Mouse (Mus musculus) hindbrain, embryonic 14.5 days (tissue): Measurements from ENCODE around the gene Scaf1. TPM values are rescaled to one million over a fixed set of nuclear protein-coding genes. Genes with fewer than 3 reads are reported as not detected.

Source experiments
- ATAC-seq: fragments of 200-750 bp; cut with Nextera tagmentation; 2 replicates; pipeline ENCODE4 v1.8.0; 2017; ENCODE audit warnings: moderate number of reproducible peaks, mild to moderate bottlenecking, moderate TSS enrichment, moderate library complexity; ENCODE audit not compliant: low FRiP score
- DNase-seq: peaks from one replicate; pipeline ENCODE4 v3.0.0-alpha.2; 2015; ENCODE audit warnings: low spot score
- H3K27ac ChIP-seq: fragments of 300-500 bp; sonication (generic); 2 replicates; pipeline ENCODE4 v1.5.1; 2014; ENCODE audit warnings: mild to moderate bottlenecking, moderate library complexity
- H3K27me3 ChIP-seq: fragments of 300-500 bp; sonication (generic); 2 replicates; pipeline ENCODE4 v1.6.1; 2014; ENCODE audit warnings: mild to moderate bottlenecking, low read length, mixed read lengths; ENCODE audit not compliant: control insufficient read depth, insufficient read depth
- H3K36me3 ChIP-seq: fragments of 300-500 bp; sonication (generic); replicated peaks from 2 replicates; pipeline ENCODE4 v1.6.1; 2014; ENCODE audit not compliant: control insufficient read depth, insufficient read depth
- H3K4me1 ChIP-seq: fragments of 300-500 bp; sonication (generic); replicated peaks from 2 replicates; pipeline ENCODE4 v1.6.1; 2014; ENCODE audit warnings: antibody characterized with exemption, low read length, mixed read lengths; ENCODE audit not compliant: control insufficient read depth, insufficient read depth
- H3K4me2 ChIP-seq: fragments of 300-500 bp; sonication (generic); replicated peaks from 2 replicates; pipeline ENCODE4 v1.6.1; 2014; ENCODE audit warnings: mild to moderate bottlenecking, moderate library complexity
- H3K4me3 ChIP-seq: fragments of 300-500 bp; sonication (generic); replicated peaks from 2 replicates; pipeline ENCODE4 v1.5.1; 2014; ENCODE audit warnings: mild to moderate bottlenecking, low read length
- H3K9ac ChIP-seq: fragments of 300-500 bp; sonication (generic); 2 replicates; pipeline ENCODE4 v1.6.1; 2014
- H3K9me3 ChIP-seq: fragments of 300-500 bp; sonication (generic); 2 replicates; pipeline ENCODE4 v1.6.1; 2016; ENCODE audit warnings: low read length; ENCODE audit not compliant: control insufficient read depth
- WGBS: fragments of 180-500 bp; shearing (Covaris S2); extraction: QIAGEN DNeasy Blood & Tissue Kit; methylation state at CpG from one replicate; pipeline ENCODE4 v1.1.7; 2014; 5-methylcytosine and 5-hydroxymethylcytosine counted together
- microRNA-seq: library from miRNA; unstranded; fragments of <30 nt; microRNA quantifications from one replicate; pipeline ENCODE4, GENCODE M21; 2016
- polyA plus RNA-seq: library from polyadenylated mRNA; unstranded; fragments of >200 nt; fragmentation: Nextera tagmentation; extraction: Ambion mirVana; gene quantifications from 2 replicates; pipeline ENCODE4 v1.2.1, GENCODE M21; 2014

Gene Scaf1
- polyA plus RNA-seq, 1 experiment from 2014 or later, result 59.7 TPM

DNA sequence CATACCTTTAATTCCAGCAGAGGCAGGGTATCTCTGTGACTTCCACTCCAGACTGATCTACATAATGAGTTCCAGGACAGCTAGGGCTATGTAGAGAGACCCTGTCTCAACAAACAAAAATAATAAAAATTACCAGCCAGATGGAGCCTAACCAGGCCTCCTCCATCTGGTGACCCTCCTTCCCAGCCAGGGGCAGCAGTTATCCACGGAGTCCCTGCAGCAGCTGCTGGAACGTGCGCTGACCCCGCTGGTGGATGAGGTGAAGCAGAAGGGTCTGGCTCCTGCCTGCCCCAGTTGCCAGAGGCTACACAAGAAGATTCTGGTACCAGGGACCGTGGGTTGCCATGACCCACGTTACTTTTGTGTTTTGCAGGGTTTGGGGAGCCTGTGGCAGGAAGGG, 59.9 kb downstream of the Scaf1 start:
- H3K4me1 ChIP-seq, result peaks cover 8% of the 10 kb centered on the region; the same call in 1 of the 2 replicates
- no peak overlapping the region for H3K4me3 ChIP-seq
- no peak for DNase-seq
- H3K9ac ChIP-seq, result no peak overlapping the region
- no peaks in the 10 kb centered on the region for H3K9me3 ChIP-seq
- H3K4me2 ChIP-seq, result no peak overlapping the region
- peaks cover 14% of the 10 kb centered on the region for H3K27me3 ChIP-seq
- WGBS, result 44% methylated on average over 6 of the region's 6 CpGs
- no peak for ATAC-seq
- peaks cover 25% of the 10 kb centered on the region for H3K36me3 ChIP-seq
- no peak overlapping the region for H3K27ac ChIP-seq

- Histone ChIP-seq H3K9me3 (no peaks in the 10 kb centered on the region), H3K4me1 (peaks cover 8% of the 10 kb centered on the region; the same call in 1 of the 2 replicates), H3K9ac (no peak overlapping the region), H3K27me3 (peaks cover 20% of the 10 kb centered on the region), H3K36me3 (peaks cover 18% of the 10 kb centered on the region), H3K4me3 (no peak overlapping the region), H3K4me2 (no peak overlapping the region), H3K27ac (no peak overlapping the region)
- DNase-seq (no peak), ATAC-seq (no peak)
- 55% methylated on average over 5 of the region's 5 CpGs for WGBS
Measured at GRCm38 (mm10) chr7:44955628-44956027, 60.5 kb downstream of the Scaf1 start.

DNA sequence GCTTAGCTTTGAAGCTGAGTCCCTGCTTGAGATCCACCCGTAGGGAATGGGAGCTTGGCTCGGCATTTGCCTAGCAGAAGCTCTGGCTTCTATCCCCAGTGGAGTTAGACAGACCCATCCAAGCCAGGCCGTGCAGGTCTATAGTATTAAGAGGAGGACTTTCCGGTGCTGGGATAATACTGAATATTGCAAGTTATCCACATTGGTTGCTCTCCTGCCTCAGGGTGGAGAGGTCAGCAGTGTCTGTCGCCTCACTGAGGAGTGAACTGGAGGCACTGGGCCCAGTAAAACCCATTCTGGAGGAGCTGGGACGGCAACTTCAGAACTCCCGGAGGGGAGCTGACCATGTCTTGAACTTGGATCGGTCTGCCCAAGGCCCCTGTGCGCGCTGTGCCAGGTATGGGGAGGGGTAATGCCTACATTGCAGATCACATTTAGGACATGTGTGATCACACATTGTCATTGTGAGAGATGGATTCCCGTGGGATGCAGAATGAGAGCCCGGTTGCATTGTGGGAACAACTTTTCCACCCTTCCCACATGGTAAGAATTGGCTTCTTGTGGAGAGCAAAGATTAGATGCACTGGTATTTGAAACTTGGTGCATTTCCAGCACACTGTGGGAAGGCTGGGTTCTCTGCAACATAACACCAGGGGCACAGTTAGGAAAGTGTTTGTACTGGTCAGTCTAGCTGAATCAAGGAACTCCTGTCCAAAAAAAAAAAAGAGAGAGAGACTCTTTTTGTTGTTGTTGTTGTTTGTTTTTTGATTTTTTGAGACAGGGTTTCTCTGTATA, 61.9 kb downstream of the Scaf1 start:
- ATAC-seq (no peak), DNase-seq (no peak)
- peaks cover 29% of the 10 kb centered on the region for H3K27me3 ChIP-seq
- no peak overlapping the region for H3K4me2 ChIP-seq
- peaks cover 8% of the 10 kb centered on the region; the same call in 1 of the 2 replicates for H3K4me1 ChIP-seq
- no peak overlapping the region for H3K27ac ChIP-seq
- H3K4me3 ChIP-seq, result no peak overlapping the region
- H3K9me3 ChIP-seq, result no peaks in the 10 kb centered on the region
- no peak overlapping the region for H3K9ac ChIP-seq
- H3K36me3 ChIP-seq, result peaks cover 10% of the 10 kb centered on the region
- WGBS, result 82% methylated on average over 12 of the region's 12 CpGs

- H3K9ac ChIP-seq, result no peak overlapping the region
- peaks cover 3% of the 10 kb centered on the region; the same call in 1 of the 2 replicates for H3K36me3 ChIP-seq
- no peak overlapping the region for H3K4me3 ChIP-seq
- no peak for DNase-seq
- no peaks in the 10 kb centered on the region for H3K9me3 ChIP-seq
- H3K27me3 ChIP-seq, result peaks cover 29% of the 10 kb centered on the region
- ATAC-seq, result no peak
- H3K27ac ChIP-seq, result no peak overlapping the region
- 56% methylated on average over 14 of the region's 14 CpGs for WGBS
- no peak overlapping the region for H3K4me2 ChIP-seq
- H3K4me1 ChIP-seq, result peaks cover 8% of the 10 kb centered on the region; the same call in 1 of the 2 replicates
Measured at GRCm38 (mm10) chr7:44953561-44953960, 62.6 kb downstream of the Scaf1 start.

Small RNAs within 50 kb of the gene (microRNA-seq; reads per million reads assigned to microRNA genes)
- gene Mir7054, result 0.65 reads per million

Other genes starting within 250 kb of the Scaf1 start
- 25.4 and 30.0 TPM in 2 replicates for gene Nup62, start 200.3 kb downstream of the Scaf1 start, polyA plus RNA-seq
- gene Il4i1, start 200.0 kb downstream of the Scaf1 start, polyA plus RNA-seq, result 1.3 TPM in 2 replicates
- gene Atf5, start 199.7 kb downstream of the Scaf1 start, polyA plus RNA-seq, result 2.2 and 2.5 TPM in 2 replicates
- gene Akt1s1, start 167.4 kb downstream of the Scaf1 start, polyA plus RNA-seq, result 57.6 and 59.1 TPM in 2 replicates
- gene Tbc1d17, start 167.3 kb downstream of the Scaf1 start, polyA plus RNA-seq, result 98.5 and 104 TPM in 2 replicates
- 23.4 and 26.5 TPM in 2 replicates for gene Pnkp, start 159.2 kb downstream of the Scaf1 start, polyA plus RNA-seq
- 430 and 454 TPM in 2 replicates for gene Ptov1, start 146.6 kb downstream of the Scaf1 start, polyA plus RNA-seq
- 87.5 and 90.6 TPM in 2 replicates for gene Med25, start 123.7 kb downstream of the Scaf1 start, polyA plus RNA-seq
- gene Fuz, start 120.3 kb downstream of the Scaf1 start, polyA plus RNA-seq, result 15.9 and 16.0 TPM in 2 replicates
- gene Ap2a1, start 86.9 kb downstream of the Scaf1 start, polyA plus RNA-seq, result 123 and 135 TPM in 2 replicates
- 0.14 and 0.33 TPM in 2 replicates for gene Tsks, start 73.2 kb downstream of the Scaf1 start, polyA plus RNA-seq
- 53.3 and 53.8 TPM in 2 replicates for gene Cpt1c, start 41.5 kb downstream of the Scaf1 start, polyA plus RNA-seq
- 194 and 210 TPM in 2 replicates for gene Prmt1, start 29.8 kb downstream of the Scaf1 start, polyA plus RNA-seq
- gene Irf3, start 18.7 kb downstream of the Scaf1 start, polyA plus RNA-seq, result 52.1 and 56.9 TPM in 2 replicates
- gene Bcl2l12, start 17.7 kb downstream of the Scaf1 start, polyA plus RNA-seq, result 9.2 and 12.6 TPM in 2 replicates
- gene Rras, start 1.6 kb upstream of the Scaf1 start, polyA plus RNA-seq, result 14.2 and 15.2 TPM in 2 replicates
- 16.5 and 16.8 TPM in 2 replicates for gene Prr12, start 36.5 kb upstream of the Scaf1 start, polyA plus RNA-seq
- 57.9 and 62.1 TPM in 2 replicates for gene Nosip, start 46.1 kb upstream of the Scaf1 start, polyA plus RNA-seq
- 12.8 and 13.9 TPM in 2 replicates for gene Prrg2, start 46.3 kb upstream of the Scaf1 start, polyA plus RNA-seq
- 77.7 and 93.3 TPM in 2 replicates for gene Rcn3, start 75.9 kb upstream of the Scaf1 start, polyA plus RNA-seq
- gene Fcgrt, start 87.5 kb upstream of the Scaf1 start, polyA plus RNA-seq, result 37.7 and 40.5 TPM in 2 replicates
- gene Rps11, start 108.1 kb upstream of the Scaf1 start, polyA plus RNA-seq, result 767 and 952 TPM in 2 replicates
- 725 and 835 TPM in 2 replicates for gene Rpl13a, start 112.4 kb upstream of the Scaf1 start, polyA plus RNA-seq
- gene Gm45713, start 119.9 kb upstream of the Scaf1 start, polyA plus RNA-seq, result 0.22 TPM in 1 of 2 replicates, not detected in the other
- gene Flt3l, start 120.1 kb upstream of the Scaf1 start, polyA plus RNA-seq, result 1.7 and 1.8 TPM in 2 replicates
- gene Pih1d1, start 137.9 kb upstream of the Scaf1 start, polyA plus RNA-seq, result 91.0 and 93.5 TPM in 2 replicates
- 16.0 and 21.3 TPM in 2 replicates for gene Aldh16a1, start 138.2 kb upstream of the Scaf1 start, polyA plus RNA-seq
- gene Slc17a7, start 147.6 kb upstream of the Scaf1 start, polyA plus RNA-seq, result 0.47 and 0.48 TPM in 2 replicates
- gene Gfy, start 163.2 kb upstream of the Scaf1 start, polyA plus RNA-seq, result not detected in 2 replicates
- 0.83 TPM in 1 of 2 replicates, not detected in the other for gene Pth2, start 164.6 kb upstream of the Scaf1 start, polyA plus RNA-seq
- 0.50 and 0.57 TPM in 2 replicates for gene Ccdc155, start 188.5 kb upstream of the Scaf1 start, polyA plus RNA-seq
- 8.7 and 11.3 TPM in 2 replicates for gene Dkkl1, start 195.8 kb upstream of the Scaf1 start, polyA plus RNA-seq
- gene Tead2, start 199.4 kb upstream of the Scaf1 start, polyA plus RNA-seq, result 37.7 and 48.0 TPM in 2 replicates
- 0.94 and 1.2 TPM in 2 replicates for gene Cd37, start 222.8 kb upstream of the Scaf1 start, polyA plus RNA-seq
- 0.33 and 0.67 TPM in 2 replicates for gene Slc6a16, start 224.7 kb upstream of the Scaf1 start, polyA plus RNA-seq